Comparison of ENCODE assay signal across 14 mouse cellular contexts in the genomic region with DNA sequence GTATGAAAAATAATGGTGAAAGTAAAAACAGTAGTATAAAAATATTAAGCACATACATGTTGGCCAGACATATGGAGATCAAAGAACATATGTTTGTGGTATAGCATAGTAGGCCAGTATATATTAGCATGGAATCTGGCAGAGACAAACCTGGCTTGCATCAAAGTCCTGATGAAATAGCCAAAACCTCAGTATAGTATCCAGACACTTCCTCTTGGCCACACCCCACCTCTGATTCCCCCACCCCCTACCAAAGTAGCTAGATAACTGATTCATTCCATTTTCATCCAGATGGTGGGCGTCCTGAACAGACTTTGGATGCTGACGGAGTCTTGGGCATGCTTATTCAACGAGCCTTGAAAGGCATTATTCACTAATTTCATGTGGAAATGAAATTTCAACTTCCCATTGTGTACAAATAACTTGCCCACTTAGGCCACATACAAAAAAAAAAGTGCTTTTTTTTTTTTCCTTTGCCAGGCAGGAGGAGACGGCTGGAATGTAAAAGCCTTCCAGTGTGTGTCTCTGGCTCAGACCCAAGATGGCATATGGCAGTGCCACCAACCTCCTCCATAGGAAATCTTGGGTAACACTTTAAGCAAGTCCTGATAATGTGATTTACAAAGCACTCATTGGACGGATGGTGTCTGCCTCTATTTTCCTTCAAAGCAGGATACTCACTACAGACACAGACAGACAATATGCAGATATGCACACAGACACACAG.
DNase-seq lines count a peak whose midpoint lies in the region; ATAC-seq lines count a peak whose summit lies in the region.
"Had no signal": no experiment of that assay in that cellular context is flagged by ENCODE, and none has a peak within 500 bp of the region (broad histone marks: within the 10 kb centered on the region; RNA-seq: fewer than 3 reads in every experiment).

No protein-coding gene starts in this region.

- peaks cover 15% of the 10 kb centered on the region for H3K4me1 ChIP-seq in forebrain, embryonic 13.5 days
- H3K4me1 ChIP-seq in forebrain, embryonic 10.5 days = no peaks in the 10 kb centered on the region
- H3K4me1 ChIP-seq in lung, embryonic 16.5 days (replicated peaks; ENCODE audit: control insufficient read depth, insufficient read depth, low read length) = peaks cover 31% of the 10 kb centered on the region
- H3K4me1 ChIP-seq in forebrain, embryonic 14.5 days (ENCODE audit: control insufficient read depth, insufficient read depth, low read length) = peaks cover 20% of the 10 kb centered on the region
- H3K4me1 ChIP-seq in intestine, embryonic 16.5 days (ENCODE audit: control insufficient read depth, insufficient read depth, low read length) = no peaks in the 10 kb centered on the region
- H3K4me1 ChIP-seq: limb, embryonic 15.5 days had no signal

- H3K27ac ChIP-seq in forebrain, embryonic 13.5 days = peak overlapping the region; percentile 83
- H3K27ac ChIP-seq in forebrain, embryonic 10.5 days = no peak overlapping the region
- H3K27ac ChIP-seq in lung, embryonic 16.5 days (ENCODE audit: low read length) = peak overlapping the region; percentile 93
- peak overlapping the region; percentile 74 for H3K27ac ChIP-seq in forebrain, embryonic 14.5 days (ENCODE audit: low read depth, low read length)
- no peak overlapping the region for H3K27ac ChIP-seq in intestine, embryonic 16.5 days (ENCODE audit: low read length)
- H3K27ac ChIP-seq: gastrocnemius, adult 2 months; limb, embryonic 15.5 days; midbrain, embryonic 12.5 days had no signal

- no peak overlapping the region for H3K4me3 ChIP-seq in forebrain, embryonic 13.5 days
- no peak overlapping the region for H3K4me3 ChIP-seq in forebrain, embryonic 10.5 days
- peak overlapping the region; percentile 34 for H3K4me3 ChIP-seq in lung, embryonic 16.5 days (ENCODE audit: low read length)
- no peak overlapping the region for H3K4me3 ChIP-seq in forebrain, embryonic 14.5 days (ENCODE audit: low read depth, low read length)
- no peak overlapping the region for H3K4me3 ChIP-seq in intestine, embryonic 16.5 days (ENCODE audit: low read length)
- H3K4me3 ChIP-seq: gastrocnemius, adult 2 months; limb, embryonic 15.5 days; midbrain, embryonic 12.5 days had no signal

- no peaks in the 10 kb centered on the region for H3K36me3 ChIP-seq in forebrain, embryonic 13.5 days (ENCODE audit: poor library complexity, severe bottlenecking)
- no peaks in the 10 kb centered on the region for H3K36me3 ChIP-seq in forebrain, embryonic 10.5 days (replicated peaks)
- no peaks in the 10 kb centered on the region for H3K36me3 ChIP-seq in lung, embryonic 16.5 days (ENCODE audit: control insufficient read depth, insufficient read depth, low read length)
- H3K36me3 ChIP-seq in forebrain, embryonic 14.5 days (ENCODE audit: control insufficient read depth, insufficient read depth, low read length) = no peaks in the 10 kb centered on the region
- no peaks in the 10 kb centered on the region for H3K36me3 ChIP-seq in intestine, embryonic 16.5 days (ENCODE audit: control insufficient read depth, insufficient read depth, low read length)
- H3K36me3 ChIP-seq: limb, embryonic 15.5 days; midbrain, embryonic 12.5 days had no signal

- WGBS in forebrain, embryonic 13.5 days = 19% methylated on average over 5 of the region's 5 CpGs
- 86% methylated on average over 5 of the region's 5 CpGs for WGBS in forebrain, embryonic 10.5 days
- 41% methylated on average over 5 of the region's 5 CpGs for WGBS in lung, embryonic 16.5 days
- 13% methylated on average over 5 of the region's 5 CpGs for WGBS in forebrain, embryonic 14.5 days
- 66% methylated on average over 5 of the region's 5 CpGs for WGBS in intestine, embryonic 16.5 days

- no peak overlapping the region for H3K4me2 ChIP-seq in forebrain, embryonic 13.5 days
- H3K4me2 ChIP-seq in lung, embryonic 16.5 days (ENCODE audit: low read depth, low read length) = peak overlapping the region; percentile 44
- peak overlapping the region; percentile 6; the same call in 1 of the 2 replicates for H3K4me2 ChIP-seq in forebrain, embryonic 14.5 days (ENCODE audit: low read length)
- no peak overlapping the region for H3K4me2 ChIP-seq in intestine, embryonic 16.5 days (ENCODE audit: low read depth, low read length)
- H3K4me2 ChIP-seq: limb, embryonic 15.5 days; midbrain, embryonic 12.5 days had no signal

- H3K9me3 ChIP-seq in forebrain, embryonic 13.5 days (replicated peaks) = no peaks in the 10 kb centered on the region
- H3K9me3 ChIP-seq in forebrain, embryonic 10.5 days = no peaks in the 10 kb centered on the region
- no peaks in the 10 kb centered on the region for H3K9me3 ChIP-seq in lung, embryonic 16.5 days (ENCODE audit: control insufficient read depth, low read length)
- no peaks in the 10 kb centered on the region for H3K9me3 ChIP-seq in forebrain, embryonic 14.5 days (replicated peaks; ENCODE audit: control insufficient read depth, low read length)
- H3K9me3 ChIP-seq in intestine, embryonic 16.5 days (ENCODE audit: control insufficient read depth, low read length) = no peaks in the 10 kb centered on the region
- H3K9me3 ChIP-seq: limb, embryonic 15.5 days; midbrain, embryonic 12.5 days had no signal

- no peak overlapping the region for H3K9ac ChIP-seq in forebrain, embryonic 13.5 days
- peak overlapping the region; percentile 28; the same call in 1 of the 2 replicates for H3K9ac ChIP-seq in lung, embryonic 16.5 days (ENCODE audit: low read length)
- H3K9ac ChIP-seq in forebrain, embryonic 14.5 days (ENCODE audit: low read length) = no peak overlapping the region
- no peak overlapping the region for H3K9ac ChIP-seq in intestine, embryonic 16.5 days (ENCODE audit: low read depth, low read length)
- H3K9ac ChIP-seq: limb, embryonic 15.5 days; midbrain, embryonic 12.5 days had no signal

- ATAC-seq in forebrain, embryonic 13.5 days = peak; percentile 82
- 0 out of 2 replicates have a peak, but pooled peaks have one; percentile 11 for ATAC-seq in lung, embryonic 16.5 days (ENCODE audit: low read depth)
- peak; percentile 89 for ATAC-seq in forebrain, embryonic 14.5 days
- no peak for ATAC-seq in intestine, embryonic 16.5 days

- no peaks in the 10 kb centered on the region for H3K27me3 ChIP-seq in forebrain, embryonic 13.5 days
- no peaks in the 10 kb centered on the region for H3K27me3 ChIP-seq in forebrain, embryonic 10.5 days (ENCODE audit: poor library complexity, severe bottlenecking)
- H3K27me3 ChIP-seq in lung, embryonic 16.5 days (ENCODE audit: control insufficient read depth, insufficient read depth, low read depth, low read length) = no peaks in the 10 kb centered on the region
- no peaks in the 10 kb centered on the region for H3K27me3 ChIP-seq in forebrain, embryonic 14.5 days (replicated peaks; ENCODE audit: control insufficient read depth, insufficient read depth, low read length)
- no peaks in the 10 kb centered on the region for H3K27me3 ChIP-seq in intestine, embryonic 16.5 days (replicated peaks; ENCODE audit: control insufficient read depth, insufficient read depth, low read length)
- H3K27me3 ChIP-seq: limb, embryonic 15.5 days; midbrain, embryonic 12.5 days had no signal

- no peak for DNase-seq in forebrain, embryonic 10.5 days (ENCODE audit: extremely low spot score, low spot score)
- no peak for DNase-seq in lung, postnatal 25 days (ENCODE audit: low spot score)
- peak; percentile 91 for DNase-seq in forebrain, embryonic 14.5 days (ENCODE audit: low spot score)
- peak; percentile 49 for DNase-seq in right cerebral cortex, postnatal 25 days
- no peak for DNase-seq in ovary, adult 18-20 months (ENCODE audit: low spot score)
- DNase-seq: adrenal gland, adult 8-10 months; embryo, embryonic 11 days; gastrocnemius, adult 2 months; heart, postnatal 14 days had no signal

Comparison
In these comparisons a context has a peak if more than half of its experiments do, and no peak if none do; other contexts are left out.
1. H3K27ac ChIP-seq: peak in forebrain, embryonic 13.5 days (single experiment), lung, embryonic 16.5 days (single experiment) and forebrain, embryonic 14.5 days (single experiment); none in forebrain, embryonic 10.5 days (single experiment) and intestine, embryonic 16.5 days (single experiment).
2. H3K4me2 ChIP-seq: peak in lung, embryonic 16.5 days (single experiment) and forebrain, embryonic 14.5 days (single experiment); none in forebrain, embryonic 13.5 days (single experiment) and intestine, embryonic 16.5 days (single experiment).
3. DNase-seq: peak in forebrain, embryonic 14.5 days (single experiment) and right cerebral cortex, postnatal 25 days (single experiment); none in forebrain, embryonic 10.5 days (single experiment), lung, postnatal 25 days (single experiment) and ovary, adult 18-20 months (single experiment).